Mouse (Mus musculus) cerebellum, adult 9-11 months (tissue): ENCODE measurements around the gene Slc2a8.

ENCODE experiments used
- DNase-seq: peaks from one replicate; pipeline ENCODE4 v3.0.0; 2022

The Slc2a8 gene

GRCm38 (mm10) chr2:32928235-32928946 is 53.5 kb downstream of the Slc2a8 start:
- peak; percentile 84 for DNase-seq

- DNase-seq = no peak
These were observed 54.2 kb downstream of the Slc2a8 start for GRCm38 (mm10) chr2:32927624-32928234.

GRCm38 (mm10) chr2:32926330-32927075 is 55.4 kb downstream of the Slc2a8 start:
- peak; percentile 57 for DNase-seq

DNA sequence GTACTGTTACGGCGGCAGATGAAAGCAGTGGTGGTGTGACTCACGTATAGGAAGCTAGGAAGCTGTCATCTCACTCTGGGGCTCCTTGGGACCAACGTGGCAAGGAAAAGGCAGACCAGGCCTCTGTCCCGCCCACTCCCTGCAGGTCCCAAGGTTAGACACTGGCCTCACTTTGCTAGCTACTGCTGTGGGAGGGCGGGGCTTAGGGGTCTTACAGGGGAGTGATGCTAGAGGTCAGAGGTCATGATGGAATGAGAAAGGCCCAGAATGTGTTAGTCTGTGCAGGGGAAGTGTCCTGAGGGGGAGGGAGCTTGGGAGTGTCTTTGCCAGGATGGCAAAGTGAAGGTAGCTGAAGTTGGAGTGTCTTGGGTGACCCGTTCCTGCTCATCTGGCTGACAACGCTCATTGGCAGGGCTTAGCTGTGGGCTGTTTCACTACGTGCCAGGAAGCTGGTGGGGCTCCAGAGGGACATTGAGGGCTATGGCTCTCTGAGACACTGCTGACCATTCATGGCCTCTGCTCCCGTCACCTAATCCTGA is 57.5 kb downstream of the Slc2a8 start:
- no peak for DNase-seq

DNA sequence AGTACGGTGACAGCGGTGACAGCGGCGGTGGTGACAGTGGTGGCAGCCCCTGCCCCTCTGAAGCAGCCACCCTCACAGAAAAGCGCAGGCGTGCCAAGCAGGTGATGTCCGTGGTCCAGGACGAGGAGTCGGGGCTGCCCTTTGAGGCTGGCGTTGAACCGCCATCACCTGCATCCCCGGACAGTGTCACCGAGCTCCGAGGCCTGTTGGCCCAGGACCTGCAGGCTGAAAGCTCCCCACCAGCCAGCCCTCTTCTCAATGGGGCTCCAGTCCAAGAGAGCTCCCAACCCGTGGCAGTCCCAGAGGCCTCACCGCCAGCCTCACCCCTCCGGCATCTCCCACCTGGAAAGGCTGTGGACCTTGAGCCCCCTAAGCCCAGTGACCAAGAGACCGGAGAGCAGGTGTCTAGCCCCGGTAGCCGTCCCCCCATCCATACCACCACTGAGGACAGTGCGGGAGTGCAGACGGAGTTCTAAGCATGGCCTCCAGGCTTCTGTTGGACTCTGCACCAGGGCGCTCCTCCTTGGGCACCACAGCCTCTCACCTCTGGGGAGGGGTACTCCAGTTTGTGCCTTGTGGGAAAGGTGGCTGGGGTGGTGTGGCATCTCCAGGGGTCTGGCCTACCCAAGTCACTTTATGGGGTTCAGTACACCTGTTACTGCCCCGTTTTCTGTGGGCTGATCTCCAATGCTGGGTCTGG is 58.2 kb downstream of the Slc2a8 start:
- no peak for DNase-seq
